Mouse (Mus musculus) frontal cortex, adult 2 months (tissue): ENCODE results near the gene Npnt. TPM values are rescaled to one million over a fixed set of nuclear protein-coding genes. Genes with fewer than 3 reads are reported as not detected.

Experiments used
- DNase-seq, 2 experiments: peaks; one replicate each; pipeline ENCODE4 v3.0.0; 2022; ENCODE audit warnings: low spot score in 1 of 2; ENCODE audit errors: extremely low spot score in 1 of 2
- polyA plus RNA-seq: library from polyadenylated mRNA; depleted of rRNA; stranded (reverse); fragments of >200 nt; gene quantifications from 2 replicates; pipeline ENCODE4 v1.2.3, GENCODE M21; 2012; rRNA removed

Gene Npnt
- polyA plus RNA-seq, 1 experiment, result 11.7 TPM

DNA sequence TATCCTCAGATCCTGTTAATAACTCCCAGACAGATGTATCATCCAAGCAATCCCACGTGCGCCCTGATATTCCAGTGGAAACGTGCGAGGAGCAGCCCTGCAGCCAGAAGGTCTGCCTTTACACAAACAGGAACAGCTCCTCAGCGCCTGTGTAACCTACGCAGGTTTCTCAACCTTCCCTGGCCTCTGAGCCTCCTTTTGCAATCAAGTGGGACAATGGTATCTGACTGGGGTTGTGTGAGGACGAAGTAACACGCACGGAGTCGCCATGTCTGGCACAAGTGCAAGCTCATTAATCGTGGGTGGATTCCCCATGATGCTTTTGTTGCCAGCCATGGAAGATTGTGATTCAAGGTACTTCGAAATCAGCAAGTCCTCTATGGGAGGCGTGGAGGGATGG lies 86.2 kb downstream of the Npnt start:
- no peak for DNase-seq

GRCm38 (mm10) chr3:132860796-132861195 lies 89.3 kb downstream of the Npnt start:
- no peak for DNase-seq

GRCm38 (mm10) chr3:132859573-132859972 lies 90.5 kb downstream of the Npnt start:
- DNase-seq, result no peak

GRCm38 (mm10) chr3:132858849-132859248 lies 91.2 kb downstream of the Npnt start:
- no peak for DNase-seq

GRCm38 (mm10) chr3:132856651-132857050 lies 93.4 kb downstream of the Npnt start:
- DNase-seq, result no peak

DNA sequence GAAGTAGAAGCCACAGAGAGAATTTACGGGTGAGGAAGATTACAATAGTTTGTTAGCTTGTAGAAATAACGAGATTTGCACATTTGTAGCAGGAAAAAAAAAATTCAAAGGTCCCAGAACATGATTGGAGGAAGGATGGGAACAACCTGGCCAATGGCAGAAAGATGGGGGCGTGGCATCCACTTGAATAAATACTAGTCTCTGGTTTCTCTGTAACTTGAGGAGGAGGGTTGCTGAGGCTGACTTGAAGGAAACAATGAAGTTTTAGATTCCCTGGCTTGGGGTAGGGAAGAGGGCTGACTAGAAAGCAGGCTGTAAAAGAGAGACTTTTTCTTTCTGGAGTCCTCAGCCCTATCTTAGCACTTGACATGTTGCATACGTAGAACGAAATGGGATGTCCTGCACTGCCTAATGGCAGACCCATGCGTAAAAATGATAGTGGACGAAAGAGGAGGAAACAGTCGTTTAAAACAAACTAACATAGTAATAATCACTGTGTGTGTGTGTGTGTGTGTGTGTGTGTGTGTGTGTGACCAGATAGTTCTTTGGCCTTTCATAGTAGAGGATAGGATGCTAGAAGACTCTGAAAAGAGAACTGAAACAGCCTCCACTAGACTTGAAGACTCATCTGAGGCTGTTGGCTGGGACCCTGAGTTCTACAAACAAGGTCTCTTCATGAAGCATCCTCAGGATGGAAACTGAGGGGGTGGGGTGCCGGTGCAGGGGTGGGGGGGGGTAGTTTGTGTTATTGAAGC lies 94.5 kb downstream of the Npnt start:
- DNase-seq, result no peak

DNA sequence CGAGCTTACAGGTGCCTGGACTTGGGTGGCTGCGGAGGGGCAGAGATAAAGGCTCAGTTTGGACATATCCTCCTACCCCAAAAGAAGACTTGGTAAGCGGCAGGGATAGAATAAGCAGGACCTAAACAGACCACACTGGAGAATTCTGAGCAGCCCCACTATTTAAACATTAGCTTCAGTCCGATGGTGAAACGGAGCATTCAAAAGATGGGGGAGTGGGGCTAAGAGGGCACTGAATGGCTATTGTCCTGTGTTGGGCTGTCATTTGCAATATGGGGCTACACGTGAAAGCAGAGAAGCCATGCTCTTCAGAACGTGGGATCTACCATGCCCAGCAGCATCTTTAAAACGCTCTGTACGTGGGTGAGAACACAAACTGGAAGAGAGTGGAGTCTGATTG lies 95.8 kb downstream of the Npnt start:
- no peak for DNase-seq

DNA sequence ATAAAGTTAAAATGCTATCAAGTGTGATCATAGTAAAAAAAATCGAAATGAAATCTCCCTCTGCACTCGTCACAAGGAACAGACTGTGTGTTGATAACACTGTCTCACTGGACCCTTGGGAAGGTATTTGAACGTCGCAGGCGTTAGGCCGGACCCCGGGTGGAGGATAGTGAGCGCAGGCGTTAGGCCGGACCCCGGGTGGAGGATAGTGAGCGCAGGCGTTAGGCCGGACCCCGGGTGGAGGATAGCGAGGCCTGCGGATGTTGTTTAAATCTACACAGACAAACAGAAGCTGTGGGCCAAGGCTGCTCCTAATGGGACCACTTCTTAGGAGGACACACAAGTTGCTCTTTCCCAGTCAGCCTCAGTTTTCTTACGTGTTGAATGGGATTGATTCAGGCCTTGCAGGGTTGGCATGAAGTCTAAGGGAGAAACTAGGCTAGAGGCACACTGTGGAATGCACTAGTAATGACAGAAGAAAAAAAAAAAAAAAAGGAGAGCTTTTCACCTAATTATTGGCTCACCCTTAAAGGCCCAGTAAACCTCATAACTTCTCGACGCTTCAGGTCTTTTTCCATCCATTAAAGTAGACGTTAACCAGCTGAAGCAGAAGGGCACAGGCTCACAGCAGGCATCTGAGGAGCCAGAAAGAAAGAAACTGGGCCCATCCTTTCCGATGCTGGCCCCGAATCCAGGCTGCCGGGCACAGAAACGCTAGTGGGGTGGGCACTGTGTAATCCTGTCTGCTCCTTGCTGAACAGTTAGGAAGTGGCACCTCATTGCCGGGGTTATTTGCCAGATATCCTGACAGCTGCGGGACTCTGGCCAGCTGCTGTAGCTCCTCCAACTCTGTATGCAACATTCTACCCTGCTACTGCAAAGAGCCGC lies 98.0 kb downstream of the Npnt start:
- no peak for DNase-seq

- DNase-seq, result no peak
Measured at GRCm38 (mm10) chr3:132851417-132851816, 98.7 kb downstream of the Npnt start.

- no peak for DNase-seq
Measured at GRCm38 (mm10) chr3:132850431-132850830, 99.7 kb downstream of the Npnt start.

DNA sequence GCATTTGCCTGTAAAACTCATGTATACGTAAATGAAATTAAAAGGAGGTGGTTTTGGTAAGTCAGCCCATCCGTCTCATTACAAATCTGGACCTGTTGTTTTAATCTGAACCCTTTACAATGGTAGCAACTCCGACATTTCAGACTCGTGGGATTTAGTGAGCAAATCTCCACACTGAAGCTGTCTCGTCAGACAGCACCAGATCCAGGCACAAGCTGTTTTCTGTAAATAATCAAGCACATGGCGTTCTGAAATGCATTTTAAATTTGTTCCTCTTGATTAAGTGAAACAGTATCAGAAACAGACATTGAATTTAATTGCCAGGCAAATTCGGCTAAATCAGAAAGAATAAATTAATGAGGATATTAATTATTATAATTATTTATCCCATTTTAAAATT lies 100.4 kb downstream of the Npnt start:
- no peak for DNase-seq

DNA sequence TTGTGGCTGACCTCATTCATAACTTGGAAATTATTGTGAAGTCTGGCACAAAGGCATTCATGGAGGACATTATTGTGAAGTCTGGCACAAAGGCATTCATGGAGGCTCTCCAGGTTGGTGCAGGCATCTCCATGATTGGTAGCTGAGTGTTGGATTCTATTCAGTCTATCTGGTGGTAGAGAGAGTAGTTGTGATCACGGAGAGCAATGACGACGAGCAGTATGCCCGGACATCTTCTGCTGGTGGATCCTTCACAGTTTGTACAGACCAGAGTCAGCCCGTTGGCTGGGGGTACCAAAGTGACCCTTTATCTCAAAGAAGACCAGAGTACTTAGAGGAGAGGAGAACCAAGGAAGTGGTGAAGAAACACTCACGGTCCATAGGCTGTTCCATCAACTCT lies 107.4 kb downstream of the Npnt start:
- DNase-seq, result no peak

GRCm38 (mm10) chr3:132839516-132839915 lies 110.6 kb downstream of the Npnt start:
- no peak for DNase-seq

GRCm38 (mm10) chr3:132838656-132839417 lies 111.3 kb downstream of the Npnt start:
- DNase-seq, result no peak

- DNase-seq, result no peak
Measured at GRCm38 (mm10) chr3:132837134-132837533, 113.0 kb downstream of the Npnt start.

DNA sequence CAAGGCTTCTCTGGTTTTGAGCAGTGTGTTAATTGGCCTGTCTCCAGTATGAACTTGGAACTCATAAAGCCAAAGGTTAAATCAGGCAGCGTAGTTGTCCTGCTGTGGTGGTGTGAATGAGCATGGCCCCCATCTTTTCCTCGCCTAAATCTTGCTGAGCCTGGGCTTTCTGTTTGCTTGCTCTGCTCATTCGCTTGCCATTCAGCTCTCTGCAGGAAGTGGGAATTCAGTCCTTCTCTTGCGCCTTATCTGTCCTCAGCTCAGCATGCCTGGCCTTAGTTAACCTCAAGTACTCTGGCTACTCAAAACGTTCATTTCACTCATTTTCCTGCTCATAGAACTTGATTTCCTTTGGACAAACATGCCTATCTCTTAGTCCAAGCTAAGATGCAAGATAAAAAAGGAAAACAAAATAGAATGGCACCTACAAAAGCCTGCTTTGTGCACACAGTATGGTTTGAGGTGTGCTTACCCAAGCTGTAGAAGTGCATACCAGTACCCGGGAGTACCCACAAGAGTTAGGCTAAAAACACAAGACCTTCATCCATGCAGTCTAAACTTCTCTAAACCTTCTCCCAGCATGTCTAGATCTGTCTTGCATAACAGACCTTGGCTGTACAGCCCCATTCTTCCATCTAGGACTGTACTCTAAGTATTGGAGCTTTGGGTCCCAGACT lies 114.8 kb downstream of the Npnt start:
- DNase-seq, result no peak

Other genes with a start within 250 kb of the Npnt start
- 7.5 and 8.0 TPM in 2 replicates for gene Ints12, start 141.5 kb upstream of the Npnt start, polyA plus RNA-seq
- gene Gstcd, start 141.7 kb upstream of the Npnt start, polyA plus RNA-seq, result 3.7 and 4.2 TPM in 2 replicates